Mouse (Mus musculus) brain, embryonic 14.5 days (tissue): ENCODE results near the gene Cdk5r1.

Experiments used
- CTCF ChIP-seq: fragments of 200-500 bp; IDR thresholded peaks from 2 replicates; pipeline ENCODE4 v1.5.1; 2012; ENCODE audit warnings: inconsistent platforms, mild to moderate bottlenecking, moderate library complexity, borderline replicate concordance; ENCODE audit not compliant: insufficient read depth, insufficient read length; ENCODE audit errors: extremely low read depth
- POLR2A ChIP-seq: fragments of 200-500 bp; IDR thresholded peaks from 2 replicates; pipeline ENCODE4 v1.6.1; 2012; ENCODE audit warnings: mild to moderate bottlenecking, inconsistent platforms, borderline replicate concordance; ENCODE audit not compliant: poor library complexity, insufficient read depth, insufficient read length, severe bottlenecking; ENCODE audit errors: extremely low read depth

GRCm38 (mm10) chr11:80503281-80503680, 26.5 kb downstream of the Cdk5r1 start:
- no peak for TF ChIP-seq CTCF
- no peak for TF ChIP-seq POLR2A
